Mouse (Mus musculus) liver, embryonic 16.5 days (tissue): ENCODE results near the gene Gm37240. TPM values are rescaled to one million over a fixed set of nuclear protein-coding genes. Genes with fewer than 3 reads are reported as not detected.

Experiments
- ATAC-seq: fragments of 200-750 bp; cut with Nextera tagmentation; 2 replicates; pipeline ENCODE4 v1.8.0; 2017; ENCODE audit warnings: low read depth, mild to moderate bottlenecking, moderate number of reproducible peaks, moderate library complexity
- H3K27ac ChIP-seq: fragments of 300-500 bp; sonication (generic); 2 replicates; pipeline ENCODE4 v1.5.1; 2014; ENCODE audit warnings: mild to moderate bottlenecking, low read length
- H3K27me3 ChIP-seq: fragments of 300-500 bp; sonication (generic); 2 replicates; pipeline ENCODE4 v1.6.1; 2014; ENCODE audit warnings: low read depth, low read length, mixed read lengths; ENCODE audit not compliant: control insufficient read depth, insufficient read depth
- H3K36me3 ChIP-seq: fragments of 300-500 bp; sonication (generic); 2 replicates; pipeline ENCODE4 v1.6.1; 2014; ENCODE audit warnings: mild to moderate bottlenecking; ENCODE audit not compliant: control insufficient read depth, insufficient read depth
- H3K4me1 ChIP-seq: fragments of 300-500 bp; sonication (generic); 2 replicates; pipeline ENCODE4 v1.6.1; 2014; ENCODE audit warnings: low read depth, low read length, mixed read lengths; ENCODE audit not compliant: control insufficient read depth
- H3K4me2 ChIP-seq: fragments of 300-500 bp; sonication (generic); 2 replicates; pipeline ENCODE4 v1.6.1; 2014; ENCODE audit warnings: low read depth, low read length, mixed read lengths
- H3K4me3 ChIP-seq: fragments of 300-500 bp; sonication (generic); 2 replicates; pipeline ENCODE4 v1.5.1; 2014; ENCODE audit warnings: low read depth, mild to moderate bottlenecking, low read length
- H3K9ac ChIP-seq: fragments of 300-500 bp; sonication (generic); 2 replicates; pipeline ENCODE4 v1.6.1; 2014; ENCODE audit warnings: low read depth, low read length
- H3K9me3 ChIP-seq: fragments of 300-500 bp; sonication (generic); replicated peaks from 2 replicates; pipeline ENCODE4 v1.6.1; 2016; ENCODE audit warnings: low read length; ENCODE audit not compliant: control insufficient read depth
- WGBS: fragments of 180-500 bp; shearing (Covaris S2); extraction: QIAGEN DNeasy Blood & Tissue Kit; methylation state at CpG from one replicate; pipeline ENCODE4 v1.1.7; 2014; ENCODE audit not compliant: insufficient replicate concordance; 5-methylcytosine and 5-hydroxymethylcytosine counted together
- polyA plus RNA-seq: library from polyadenylated mRNA; unstranded; fragments of >200 nt; fragmentation: Nextera tagmentation; extraction: Ambion mirVana; gene quantifications from 2 replicates; pipeline ENCODE4 v1.2.1, GENCODE M21; 2015

The Gm37240 gene
- polyA plus RNA-seq, 1 experiment from 2014 or later = 0.65 TPM

- H3K9ac ChIP-seq = no peak overlapping the region
- ATAC-seq = no peak
- 64% methylated on average over 2 of the region's 2 CpGs for WGBS
- no peaks in the 10 kb centered on the region for H3K4me1 ChIP-seq
- H3K9me3 ChIP-seq = no peaks in the 10 kb centered on the region
- no peak overlapping the region for H3K4me2 ChIP-seq
- H3K4me3 ChIP-seq = no peak overlapping the region
- no peaks in the 10 kb centered on the region for H3K27me3 ChIP-seq
- H3K27ac ChIP-seq = no peak overlapping the region
- H3K36me3 ChIP-seq = no peaks in the 10 kb centered on the region
Measured at GRCm38 (mm10) chr3:85468995-85469394, 418.3 kb downstream of the Gm37240 start.

GRCm38 (mm10) chr3:85465283-85466025 lies 421.9 kb downstream of the Gm37240 start:
- no peak for ATAC-seq
- Histone ChIP-seq H3K27me3 (no peaks in the 10 kb centered on the region), H3K36me3 (no peaks in the 10 kb centered on the region), H3K27ac (no peak overlapping the region), H3K4me3 (no peak overlapping the region), H3K4me1 (no peaks in the 10 kb centered on the region), H3K4me2 (no peak overlapping the region), H3K9me3 (no peaks in the 10 kb centered on the region), H3K9ac (no peak overlapping the region)
- 57% methylated on average over 10 of the region's 10 CpGs for WGBS

DNA sequence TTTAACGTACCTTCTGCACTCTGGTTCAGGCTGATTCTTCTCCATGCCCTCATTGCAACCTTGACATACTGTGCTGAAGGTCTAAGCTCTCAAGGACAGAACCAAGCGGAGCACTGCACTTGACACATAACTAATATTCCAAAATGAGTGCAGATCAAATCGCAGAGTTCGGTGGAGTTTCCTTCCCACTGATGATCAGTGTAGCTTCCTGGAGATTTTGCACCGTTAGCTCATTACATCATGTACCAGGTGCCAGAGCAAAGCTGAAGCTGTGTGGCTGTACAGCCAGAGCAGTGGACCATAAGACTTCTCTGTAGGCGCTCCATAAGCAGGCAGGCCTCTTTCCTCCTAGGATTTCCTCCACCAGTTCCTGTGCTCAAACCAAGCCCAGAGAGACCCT lies 427.3 kb downstream of the Gm37240 start:
- Histone ChIP-seq H3K27me3 (no peaks in the 10 kb centered on the region), H3K4me1 (no peaks in the 10 kb centered on the region), H3K27ac (no peak overlapping the region), H3K36me3 (no peaks in the 10 kb centered on the region), H3K4me3 (no peak overlapping the region), H3K9me3 (no peaks in the 10 kb centered on the region), H3K4me2 (no peak overlapping the region), H3K9ac (no peak overlapping the region)
- 70% methylated on average over 6 of the region's 6 CpGs for WGBS
- ATAC-seq = no peak

GRCm38 (mm10) chr3:85456983-85457382 lies 430.3 kb downstream of the Gm37240 start:
- Histone ChIP-seq H3K9ac (no peak overlapping the region), H3K4me1 (no peaks in the 10 kb centered on the region), H3K9me3 (no peaks in the 10 kb centered on the region), H3K4me3 (no peak overlapping the region), H3K27me3 (no peaks in the 10 kb centered on the region), H3K4me2 (no peak overlapping the region), H3K36me3 (no peaks in the 10 kb centered on the region), H3K27ac (no peak overlapping the region)
- no peak for ATAC-seq
- 64% methylated on average over 2 of the region's 2 CpGs for WGBS

- Histone ChIP-seq H3K9ac (no peak overlapping the region), H3K36me3 (no peaks in the 10 kb centered on the region), H3K27me3 (no peaks in the 10 kb centered on the region), H3K4me2 (no peak overlapping the region), H3K27ac (no peak overlapping the region), H3K4me3 (no peak overlapping the region), H3K9me3 (no peaks in the 10 kb centered on the region), H3K4me1 (no peaks in the 10 kb centered on the region)
- WGBS = 27% methylated on average over 3 of the region's 3 CpGs
- ATAC-seq = no peak
Measured at GRCm38 (mm10) chr3:85455453-85455852, 431.9 kb downstream of the Gm37240 start.

DNA sequence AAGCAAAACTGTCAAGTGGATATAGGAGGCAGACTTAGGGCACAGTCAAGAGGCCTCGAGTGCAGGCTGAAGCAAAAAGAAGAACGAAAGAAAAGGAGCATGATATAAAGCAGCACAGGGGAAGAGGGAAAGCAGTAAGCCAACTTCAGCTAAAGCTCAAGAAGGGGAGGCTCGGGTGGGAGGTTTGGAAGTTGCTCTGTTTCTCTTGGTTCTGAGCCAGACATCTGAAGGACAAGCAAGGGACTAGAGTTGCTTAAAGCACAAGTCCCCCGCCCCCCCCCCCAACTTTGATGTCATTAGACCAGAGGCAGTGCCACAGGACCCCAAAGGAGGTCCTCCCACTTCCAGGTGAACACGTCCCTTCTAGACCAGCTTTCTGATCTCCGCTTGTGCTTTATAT lies 433.3 kb downstream of the Gm37240 start:
- Histone ChIP-seq H3K4me3 (no peak overlapping the region), H3K36me3 (no peaks in the 10 kb centered on the region), H3K27me3 (no peaks in the 10 kb centered on the region), H3K9me3 (no peaks in the 10 kb centered on the region), H3K4me2 (no peak overlapping the region), H3K4me1 (no peaks in the 10 kb centered on the region), H3K27ac (no peak overlapping the region), H3K9ac (no peak overlapping the region)
- no peak for ATAC-seq
- WGBS = 60% methylated on average over 6 of the region's 6 CpGs

- Histone ChIP-seq H3K27me3 (no peaks in the 10 kb centered on the region), H3K9ac (no peak overlapping the region), H3K36me3 (no peaks in the 10 kb centered on the region), H3K4me2 (no peak overlapping the region), H3K9me3 (no peaks in the 10 kb centered on the region), H3K4me3 (no peak overlapping the region), H3K27ac (no peak overlapping the region), H3K4me1 (no peaks in the 10 kb centered on the region)
- no peak for ATAC-seq
- WGBS = 59% methylated on average over 4 of the region's 4 CpGs
Measured at GRCm38 (mm10) chr3:85449461-85449860, 437.9 kb downstream of the Gm37240 start.

GRCm38 (mm10) chr3:85442781-85443180 lies 444.5 kb downstream of the Gm37240 start:
- Histone ChIP-seq H3K4me3 (no peak overlapping the region), H3K9me3 (no peaks in the 10 kb centered on the region), H3K4me2 (no peak overlapping the region), H3K27ac (no peak overlapping the region), H3K9ac (no peak overlapping the region), H3K4me1 (no peaks in the 10 kb centered on the region), H3K36me3 (no peaks in the 10 kb centered on the region), H3K27me3 (no peaks in the 10 kb centered on the region)
- WGBS = 78% methylated on average over 5 of the region's 5 CpGs
- ATAC-seq = no peak

- H3K27me3 ChIP-seq = no peaks in the 10 kb centered on the region
- no peak overlapping the region for H3K27ac ChIP-seq
- H3K4me3 ChIP-seq = no peak overlapping the region
- H3K4me1 ChIP-seq = no peaks in the 10 kb centered on the region
- no peak overlapping the region for H3K4me2 ChIP-seq
- no peak overlapping the region for H3K9ac ChIP-seq
- no peak for ATAC-seq
- H3K9me3 ChIP-seq = no peaks in the 10 kb centered on the region
- WGBS = 73% methylated on average over 8 of the region's 8 CpGs
- no peaks in the 10 kb centered on the region for H3K36me3 ChIP-seq
Measured at GRCm38 (mm10) chr3:85442261-85442660, 445.1 kb downstream of the Gm37240 start.
